Mouse (Mus musculus) frontal cortex, postnatal 10 days (tissue): Measurements from ENCODE around the gene Cldn34c4.

Source experiments
- DNase-seq, 2 experiments: peaks; one replicate each; pipeline ENCODE4 v3.0.0; 2022; ENCODE audit warnings: low spot score in 2 of 2, mixed read lengths in 1 of 2

Gene Cldn34c4

GRCm38 (mm10) chrX:127736454-127736853 is at the start of gene Cldn34c4:
TSS of gene Cldn34c4 (minus strand) at chrX:127736554.
- no peak for DNase-seq

GRCm38 (mm10) chrX:127747062-127747461 is 10.7 kb upstream of the Cldn34c4 start:
- DNase-seq, result no peak
